Mouse (Mus musculus) hindbrain, embryonic 13.5 days (tissue): ENCODE results near the gene Mthfsd. TPM values are rescaled to one million over a fixed set of nuclear protein-coding genes. Genes with fewer than 3 reads are reported as not detected.

ENCODE experiments used
- ATAC-seq: fragments of 200-750 bp; cut with Nextera tagmentation; 2 replicates; pipeline ENCODE4 v1.8.0; 2017; ENCODE audit warnings: moderate TSS enrichment; ENCODE audit not compliant: low FRiP score
- H3K27ac ChIP-seq: fragments of 300-500 bp; sonication (generic); 2 replicates; pipeline ENCODE4 v1.5.1; 2015; ENCODE audit warnings: inconsistent platforms, mild to moderate bottlenecking, moderate library complexity
- H3K27me3 ChIP-seq: fragments of 300-500 bp; sonication (generic); 2 replicates; pipeline ENCODE4 v1.6.1; 2015; ENCODE audit warnings: mild to moderate bottlenecking, inconsistent platforms
- H3K36me3 ChIP-seq: fragments of 300-500 bp; sonication (generic); 2 replicates; pipeline ENCODE4 v1.6.1; 2015; ENCODE audit warnings: mild to moderate bottlenecking, inconsistent platforms
- H3K4me1 ChIP-seq: fragments of 300-500 bp; sonication (generic); replicated peaks from 2 replicates; pipeline ENCODE4 v1.6.1; 2015; ENCODE audit warnings: inconsistent platforms
- H3K4me2 ChIP-seq: fragments of 300-500 bp; sonication (generic); 2 replicates; pipeline ENCODE4 v1.6.1; 2015; ENCODE audit warnings: inconsistent platforms, mild to moderate bottlenecking, moderate library complexity
- H3K4me3 ChIP-seq: fragments of 300-500 bp; sonication (generic); 2 replicates; pipeline ENCODE4 v1.5.1; 2015; ENCODE audit warnings: mild to moderate bottlenecking, inconsistent platforms
- H3K9ac ChIP-seq: fragments of 300-500 bp; sonication (generic); 2 replicates; pipeline ENCODE4 v1.6.1; 2015; ENCODE audit warnings: mild to moderate bottlenecking, inconsistent platforms
- H3K9me3 ChIP-seq: fragments of 300-500 bp; sonication (generic); 2 replicates; pipeline ENCODE4 v1.6.1; 2016; ENCODE audit warnings: inconsistent platforms
- WGBS: fragments of 180-500 bp; shearing (Covaris S2); methylation state at CpG from one replicate; pipeline ENCODE4 v1.1.7; 2015; 5-methylcytosine and 5-hydroxymethylcytosine counted together
- polyA plus RNA-seq: library from polyadenylated mRNA; unstranded; fragments of >200 nt; fragmentation: Nextera tagmentation; extraction: Ambion mirVana; gene quantifications from 2 replicates; pipeline ENCODE4 v1.2.1, GENCODE M21; 2015

The Mthfsd gene
- polyA plus RNA-seq, 1 experiment from 2014 or later = 53.8 TPM

DNA sequence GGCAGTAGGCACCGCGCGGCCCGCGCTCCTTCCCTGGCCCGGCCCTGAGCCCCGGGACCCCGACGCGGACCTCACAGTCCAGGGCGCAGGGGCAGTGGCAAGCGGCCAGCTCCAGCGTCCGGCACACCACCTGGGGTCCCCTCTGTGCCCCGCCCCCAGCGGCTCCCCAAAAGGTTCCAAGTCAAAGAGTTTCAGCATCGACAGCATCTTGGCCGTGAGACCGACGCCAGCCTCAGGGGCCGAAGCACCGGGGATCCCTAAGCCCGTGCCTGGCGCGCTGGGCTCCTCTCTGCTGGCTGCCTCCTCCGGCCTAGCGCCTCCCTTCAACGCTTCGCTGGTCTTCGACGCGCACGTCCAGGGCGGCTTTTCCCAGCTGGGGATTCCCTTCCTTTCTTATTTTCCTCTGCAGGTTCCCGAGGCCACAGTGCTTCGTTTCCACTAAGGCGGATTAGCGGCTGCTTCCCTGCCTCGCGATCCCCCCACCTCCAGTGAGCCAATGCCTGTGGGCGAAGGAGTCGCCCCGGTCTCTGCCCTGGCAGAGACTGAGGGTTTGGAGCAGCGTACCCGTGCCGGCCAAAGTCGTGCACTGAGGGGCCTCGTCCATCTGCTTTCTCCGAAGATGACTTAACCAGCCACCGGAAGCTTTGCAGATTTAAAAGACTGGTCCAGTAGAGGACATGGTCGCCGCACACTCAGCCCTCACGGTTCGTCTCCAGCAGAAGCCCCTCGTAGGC is 20.5 kb upstream of the Mthfsd start:
- Histone ChIP-seq H3K27me3 (peaks cover 99% of the 10 kb centered on the region), H3K9me3 (peaks cover 3% of the 10 kb centered on the region; the same call in 1 of the 2 replicates), H3K9ac (no peak overlapping the region), H3K36me3 (no peaks in the 10 kb centered on the region), H3K27ac (no peak overlapping the region), H3K4me2 (peak overlapping the region; percentile 3; the same call in 1 of the 2 replicates), H3K4me1 (peaks cover 30% of the 10 kb centered on the region), H3K4me3 (peak overlapping the region; percentile 5)
- 2% methylated on average over 55 of the region's 55 CpGs for WGBS
- no peak for ATAC-seq

DNA sequence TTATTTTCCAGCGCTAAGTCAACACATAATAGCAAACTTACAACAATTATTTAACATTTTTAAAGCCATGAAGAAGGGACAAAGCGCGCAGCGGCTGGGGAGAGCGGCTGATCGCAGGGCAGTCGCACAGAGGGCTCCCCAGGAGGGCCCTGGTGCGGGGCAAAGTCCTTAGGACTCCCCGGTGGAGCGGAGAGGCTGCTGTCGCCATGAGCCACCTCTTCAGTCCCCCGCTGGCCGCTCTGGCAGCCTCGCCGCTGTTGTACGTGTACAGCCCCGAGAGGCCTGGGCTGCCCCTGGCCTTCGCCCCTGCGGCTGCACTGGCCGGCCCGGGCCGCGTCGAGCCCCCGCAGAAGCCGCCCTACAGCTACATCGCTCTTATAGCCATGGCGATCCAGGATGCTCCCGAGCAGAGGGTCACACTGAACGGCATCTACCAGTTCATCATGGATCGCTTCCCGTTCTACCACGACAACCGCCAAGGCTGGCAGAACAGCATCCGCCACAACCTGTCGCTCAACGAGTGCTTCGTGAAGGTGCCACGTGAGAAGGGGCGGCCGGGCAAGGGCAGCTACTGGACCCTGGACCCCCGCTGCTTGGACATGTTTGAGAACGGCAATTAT is 19.7 kb upstream of the Mthfsd start, which contains the start of gene Foxl1:
Gene Foxl1, plus strand, starts transcription at position 185 of the 620 bp plus-strand sequence.
- ATAC-seq = no peak
- H3K9me3 ChIP-seq = peaks cover 3% of the 10 kb centered on the region; the same call in 1 of the 2 replicates
- no peak within 1 kb of the TSS for H3K9ac ChIP-seq
- H3K27me3 ChIP-seq = peaks cover 100% of the 10 kb centered on the region
- H3K4me3 ChIP-seq = peak within 1 kb of the TSS; percentile 5
- peaks cover 30% of the 10 kb centered on the region for H3K4me1 ChIP-seq
- 1% methylated on average over 43 of the region's 43 CpGs for WGBS
- no peaks in the 10 kb centered on the region for H3K36me3 ChIP-seq
- no peak within 1 kb of the TSS for H3K27ac ChIP-seq
- peak within 1 kb of the TSS; percentile 3; the same call in 1 of the 2 replicates for H3K4me2 ChIP-seq

DNA sequence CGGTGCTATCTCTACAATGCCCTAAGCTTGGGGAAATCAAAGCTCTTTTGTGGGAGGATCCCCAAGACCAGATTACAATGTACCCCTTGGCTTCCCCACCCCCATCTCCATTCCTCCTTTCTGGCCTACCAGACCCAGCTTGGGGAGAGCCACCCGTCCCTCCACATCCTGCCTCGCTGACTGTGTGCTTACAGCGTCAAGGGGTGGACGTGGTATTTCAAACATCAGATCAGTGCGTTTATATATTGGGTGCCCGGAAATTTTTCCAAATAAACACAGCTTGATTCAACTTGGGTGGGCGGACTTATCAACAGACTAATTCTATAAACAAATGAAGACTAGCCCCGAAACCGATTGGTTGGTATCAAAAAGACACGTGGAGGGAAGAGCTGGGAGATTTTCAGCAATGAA is 19.1 kb upstream of the Mthfsd start:
- H3K4me2 ChIP-seq = no peak overlapping the region
- WGBS = 2% methylated on average over 11 of the region's 11 CpGs
- no peak overlapping the region for H3K27ac ChIP-seq
- no peak for ATAC-seq
- H3K4me1 ChIP-seq = peaks cover 30% of the 10 kb centered on the region
- H3K9ac ChIP-seq = no peak overlapping the region
- H3K27me3 ChIP-seq = peaks cover 100% of the 10 kb centered on the region
- H3K36me3 ChIP-seq = no peaks in the 10 kb centered on the region
- H3K9me3 ChIP-seq = peaks cover 3% of the 10 kb centered on the region; the same call in 1 of the 2 replicates
- no peak overlapping the region for H3K4me3 ChIP-seq

DNA sequence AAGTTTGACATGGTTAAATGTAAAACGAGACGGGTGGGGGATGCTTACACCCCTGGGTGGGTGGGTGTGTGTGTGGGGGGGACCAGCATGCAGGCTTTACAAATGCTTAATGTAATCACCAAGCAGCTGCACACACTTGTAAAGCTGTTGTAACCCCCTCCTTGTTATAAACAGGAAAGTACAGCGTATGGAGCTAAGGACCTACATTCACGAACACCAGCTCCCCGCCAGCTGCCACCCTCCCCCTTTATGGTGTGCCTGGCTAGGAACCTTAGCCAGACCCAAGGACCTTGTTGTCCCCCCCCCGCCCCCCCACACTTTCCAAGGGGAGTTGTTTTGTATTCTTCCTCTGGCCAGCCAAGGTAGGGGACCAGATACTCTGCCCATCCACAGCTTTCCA is 18.5 kb upstream of the Mthfsd start:
- Histone ChIP-seq H3K4me3 (no peak overlapping the region), H3K27ac (no peak overlapping the region), H3K36me3 (no peaks in the 10 kb centered on the region), H3K9ac (no peak overlapping the region), H3K4me1 (peaks cover 30% of the 10 kb centered on the region), H3K4me2 (no peak overlapping the region), H3K27me3 (peaks cover 100% of the 10 kb centered on the region), H3K9me3 (peaks cover 3% of the 10 kb centered on the region; the same call in 1 of the 2 replicates)
- no peak for ATAC-seq
- 3% methylated on average over 6 of the region's 6 CpGs for WGBS

DNA sequence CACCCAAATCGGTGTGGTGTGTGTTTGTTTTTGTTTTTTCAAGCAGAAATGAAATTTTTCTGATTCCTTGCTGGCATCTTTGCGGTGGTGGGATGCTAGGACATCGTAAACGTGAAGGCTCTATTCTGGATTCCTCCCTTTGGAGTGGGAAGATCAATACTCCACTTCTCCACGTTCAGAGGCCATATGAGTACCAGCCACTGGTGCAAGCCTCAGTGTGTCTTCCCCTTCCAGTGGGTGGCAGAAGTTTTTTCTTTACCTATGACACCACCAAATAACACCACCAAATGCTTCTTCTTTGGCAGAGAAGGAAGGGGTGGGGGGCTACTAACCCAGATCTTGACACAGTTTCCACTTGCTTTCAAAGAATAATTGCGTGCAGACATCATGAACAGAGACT is 18.0 kb upstream of the Mthfsd start:
- Histone ChIP-seq H3K27me3 (peaks cover 100% of the 10 kb centered on the region), H3K36me3 (no peaks in the 10 kb centered on the region), H3K4me1 (peaks cover 30% of the 10 kb centered on the region), H3K27ac (no peak overlapping the region), H3K4me3 (no peak overlapping the region; the same call in 1 of the 2 replicates), H3K9ac (no peak overlapping the region), H3K4me2 (no peak overlapping the region), H3K9me3 (peaks cover 3% of the 10 kb centered on the region; the same call in 1 of the 2 replicates)
- 3% methylated on average over 6 of the region's 6 CpGs for WGBS
- no peak for ATAC-seq

DNA sequence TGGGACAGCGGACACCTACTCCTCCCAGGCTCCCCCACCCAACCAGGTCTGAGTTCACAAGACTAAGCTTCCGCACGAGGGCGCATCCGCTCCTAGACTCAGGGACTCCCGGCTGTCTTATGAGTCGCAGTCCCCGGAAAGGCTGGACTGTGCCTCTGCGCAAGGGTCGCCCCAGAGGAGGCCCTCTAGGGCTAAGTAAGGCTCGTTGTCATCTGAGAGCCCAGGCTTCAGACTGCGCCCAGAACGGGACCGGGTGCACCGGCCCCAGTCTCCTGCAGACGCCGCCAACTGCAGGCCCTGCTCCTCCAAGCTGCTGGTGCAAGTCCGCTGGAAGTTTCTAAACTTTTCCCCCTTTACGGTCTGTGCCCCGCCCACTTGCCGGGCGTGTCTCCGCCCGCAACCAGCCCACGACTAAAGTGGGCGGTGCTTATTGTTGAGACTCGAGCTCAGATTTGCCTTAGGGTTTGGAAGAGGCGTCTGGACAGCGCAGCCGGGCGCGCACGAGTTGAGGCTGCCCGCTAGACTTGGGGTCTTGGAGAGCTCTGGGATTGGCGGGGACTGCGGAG is 17.2 kb upstream of the Mthfsd start:
- no peak overlapping the region for H3K27ac ChIP-seq
- H3K4me2 ChIP-seq = peak overlapping the region; percentile 40
- peak; percentile 65 for ATAC-seq
- H3K4me1 ChIP-seq = peaks cover 30% of the 10 kb centered on the region
- peak overlapping the region; percentile 15 for H3K4me3 ChIP-seq
- WGBS = under 1% methylated on average over 36 of the region's 36 CpGs
- no peak overlapping the region for H3K9ac ChIP-seq
- peaks cover 3% of the 10 kb centered on the region; the same call in 1 of the 2 replicates for H3K9me3 ChIP-seq
- H3K36me3 ChIP-seq = no peaks in the 10 kb centered on the region
- peaks cover 100% of the 10 kb centered on the region for H3K27me3 ChIP-seq

DNA sequence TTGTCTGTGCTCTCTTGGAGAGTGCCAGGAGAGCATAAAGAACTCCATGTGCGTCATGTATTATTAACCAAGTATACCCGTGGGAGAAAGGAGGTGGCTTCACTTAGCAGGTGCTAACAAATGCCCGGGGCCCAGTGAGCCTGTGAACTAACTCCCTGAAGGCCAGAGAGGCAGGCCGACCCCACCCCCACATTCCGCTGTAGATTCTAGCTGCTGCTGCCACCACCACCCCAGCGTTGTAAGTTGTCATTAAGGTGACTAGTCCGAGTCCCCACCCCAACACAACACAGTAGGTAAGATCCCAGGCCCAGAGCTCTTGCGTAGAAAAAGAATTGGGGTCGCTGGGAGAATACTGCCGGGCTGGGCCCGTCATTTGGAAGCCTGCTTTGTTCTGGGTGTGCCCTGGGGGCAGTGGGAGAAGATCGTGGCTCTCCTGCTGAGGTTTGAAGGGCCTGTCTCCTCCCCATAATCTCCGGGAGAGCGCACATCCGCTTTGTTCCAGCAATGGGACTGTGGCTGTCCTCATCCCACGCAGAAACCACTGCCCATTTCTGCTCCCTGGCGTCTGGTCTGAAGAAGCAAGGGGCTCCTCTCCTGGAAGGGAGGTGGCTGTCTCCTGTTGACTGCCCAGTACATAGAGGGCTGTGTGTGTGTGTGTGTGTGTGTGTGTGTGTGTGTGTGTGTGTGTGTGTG is 16.5 kb upstream of the Mthfsd start:
- WGBS = 2% methylated on average over 17 of the region's 17 CpGs
- peak; percentile 34; the same call in 1 of the 2 replicates for ATAC-seq

DNA sequence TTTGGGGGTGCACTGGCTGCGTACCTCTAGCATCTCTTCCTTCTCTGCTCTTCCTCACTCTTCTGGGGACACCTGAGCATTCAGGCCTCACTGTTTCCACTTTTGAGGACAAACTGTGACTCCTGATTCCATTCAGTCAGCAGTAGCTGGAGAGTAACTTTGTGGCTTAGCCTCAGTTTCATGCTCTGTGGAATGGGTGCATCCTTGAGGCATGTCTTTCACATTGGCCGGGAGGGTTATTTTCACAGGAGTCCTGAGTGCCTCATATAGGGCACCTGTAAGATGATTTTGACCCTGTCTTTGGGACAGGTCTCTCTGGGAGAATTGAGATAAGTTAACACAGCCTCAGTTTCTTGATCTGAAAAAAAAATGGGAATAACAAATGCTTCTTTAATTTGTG is 14.9 kb upstream of the Mthfsd start:
- Histone ChIP-seq H3K4me2 (no peak overlapping the region), H3K4me3 (no peak overlapping the region), H3K9ac (no peak overlapping the region), H3K27me3 (peaks cover 100% of the 10 kb centered on the region), H3K27ac (no peak overlapping the region), H3K4me1 (peaks cover 18% of the 10 kb centered on the region), H3K36me3 (no peaks in the 10 kb centered on the region), H3K9me3 (peaks cover 3% of the 10 kb centered on the region; the same call in 1 of the 2 replicates)
- WGBS = 24% methylated on average over 2 of the region's 2 CpGs
- no peak for ATAC-seq

More for the DNA sequence above, 16.5 kb upstream of the Mthfsd start:
- peaks cover 100% of the 10 kb centered on the region for H3K27me3 ChIP-seq
- H3K9me3 ChIP-seq = peaks cover 3% of the 10 kb centered on the region; the same call in 1 of the 2 replicates
- no peak overlapping the region for H3K27ac ChIP-seq
- H3K4me3 ChIP-seq = no peak overlapping the region
- peaks cover 30% of the 10 kb centered on the region for H3K4me1 ChIP-seq
- H3K4me2 ChIP-seq = peak overlapping the region; percentile 40; the same call in 1 of the 2 replicates
- H3K36me3 ChIP-seq = no peaks in the 10 kb centered on the region
- H3K9ac ChIP-seq = no peak overlapping the region

DNA sequence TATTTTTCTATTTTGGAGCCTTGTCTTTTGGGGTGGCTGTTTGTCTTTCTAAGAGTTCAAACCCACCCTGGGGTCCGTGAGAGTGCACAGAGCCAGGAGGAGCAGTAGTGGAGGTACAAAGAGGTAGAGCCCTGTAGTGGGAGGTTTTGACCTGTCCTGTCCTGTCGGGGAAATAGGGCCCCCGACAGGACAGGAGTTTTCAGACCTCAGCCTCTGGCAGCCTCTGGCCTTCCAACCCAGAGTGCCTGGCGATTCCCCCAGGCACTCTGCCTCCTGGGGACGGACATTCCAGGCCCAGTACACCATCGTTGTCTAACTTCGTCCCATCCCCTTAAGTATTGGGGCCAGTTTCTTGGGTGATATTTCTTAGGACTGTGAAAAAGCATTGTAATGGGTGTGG is 14.2 kb upstream of the Mthfsd start:
- no peak overlapping the region for H3K9ac ChIP-seq
- H3K4me3 ChIP-seq = no peak overlapping the region
- H3K4me2 ChIP-seq = no peak overlapping the region
- no peak overlapping the region for H3K27ac ChIP-seq
- ATAC-seq = no peak
- no peaks in the 10 kb centered on the region for H3K36me3 ChIP-seq
- 4% methylated on average over 7 of the region's 7 CpGs for WGBS
- H3K27me3 ChIP-seq = peaks cover 100% of the 10 kb centered on the region
- peaks cover 3% of the 10 kb centered on the region; the same call in 1 of the 2 replicates for H3K9me3 ChIP-seq
- H3K4me1 ChIP-seq = peaks cover 18% of the 10 kb centered on the region

DNA sequence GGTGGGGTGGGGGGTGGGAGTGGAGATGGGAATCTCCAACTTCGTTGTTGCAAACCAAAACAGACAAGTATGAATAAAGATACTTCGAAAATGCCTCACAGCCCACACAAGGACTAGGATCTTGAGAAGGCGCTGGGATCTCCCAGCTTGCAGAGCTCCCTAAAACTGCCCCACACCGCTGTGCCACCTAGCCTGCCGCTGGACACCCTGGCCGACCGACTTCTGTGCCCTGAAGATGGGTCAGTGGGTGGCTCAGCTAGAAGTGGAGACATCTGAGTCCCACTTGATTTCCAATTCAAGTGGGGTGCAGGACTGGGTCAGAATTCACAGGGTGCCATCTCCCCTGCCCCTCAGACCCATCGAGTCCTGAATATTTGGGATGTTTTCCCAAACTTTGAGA is 13.5 kb upstream of the Mthfsd start:
- ATAC-seq = no peak
- no peak overlapping the region for H3K4me3 ChIP-seq
- H3K4me2 ChIP-seq = no peak overlapping the region

DNA sequence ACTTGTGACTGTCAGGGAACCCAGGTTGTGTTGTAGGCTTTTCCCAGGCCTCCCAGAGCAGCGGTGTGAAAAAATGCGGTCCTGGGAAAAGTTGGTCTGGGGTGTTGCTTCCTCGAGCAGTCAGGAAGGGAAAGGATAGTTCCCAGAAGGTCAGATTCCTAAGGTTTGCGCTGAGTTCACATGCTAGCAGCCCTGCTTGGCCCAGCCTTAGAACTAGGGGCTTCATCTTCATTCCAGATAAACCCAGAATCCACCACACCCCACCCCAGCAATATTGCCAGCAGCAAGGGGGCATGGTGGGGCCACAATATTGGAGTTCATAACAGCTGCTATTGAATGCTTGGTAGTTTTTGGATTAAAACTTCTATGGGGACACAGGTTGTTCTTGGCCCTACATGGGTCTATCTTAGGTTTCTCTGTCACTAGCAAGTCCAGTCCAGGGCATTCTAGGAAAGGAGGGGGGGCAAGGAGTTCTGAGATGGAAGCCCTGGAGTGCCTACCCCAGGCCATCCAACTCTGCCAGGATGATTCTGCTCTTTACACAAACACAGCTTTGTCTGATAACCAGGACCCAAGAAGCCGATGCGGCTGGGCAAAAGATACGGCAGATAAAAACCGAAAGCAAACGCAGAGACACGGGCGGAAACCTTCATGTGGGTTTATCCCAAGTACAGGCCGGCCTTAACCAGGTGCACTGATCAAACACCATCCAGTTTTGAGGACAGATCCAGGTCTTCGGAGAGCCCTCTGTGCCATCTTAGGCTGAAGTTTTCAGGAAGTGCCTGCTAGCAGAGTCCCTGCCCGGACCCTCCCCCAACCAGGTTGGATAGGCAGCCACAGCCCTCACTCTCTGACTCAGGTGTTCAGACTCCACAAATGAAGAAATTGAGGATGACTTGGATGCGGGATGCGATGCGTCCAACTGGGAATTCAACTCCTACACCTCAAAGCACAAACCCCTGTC is 12.5 kb upstream of the Mthfsd start:
- no peak overlapping the region for H3K9ac ChIP-seq
- peaks cover 27% of the 10 kb centered on the region for H3K4me1 ChIP-seq
- H3K9me3 ChIP-seq = peaks cover 10% of the 10 kb centered on the region; the same call in 1 of the 2 replicates
- no peak overlapping the region for H3K27ac ChIP-seq
- peaks cover 100% of the 10 kb centered on the region for H3K27me3 ChIP-seq
- no peaks in the 10 kb centered on the region for H3K36me3 ChIP-seq
- ATAC-seq = no peak
- H3K4me3 ChIP-seq = peak overlapping the region; percentile 11; the same call in 1 of the 2 replicates
- H3K4me2 ChIP-seq = peak overlapping the region; percentile 6; the same call in 1 of the 2 replicates
- 5% methylated on average over 17 of the region's 17 CpGs for WGBS

More for the DNA sequence above, 13.5 kb upstream of the Mthfsd start:
- H3K27me3 ChIP-seq = peaks cover 100% of the 10 kb centered on the region
- no peak overlapping the region for H3K27ac ChIP-seq
- peaks cover 7% of the 10 kb centered on the region; the same call in 1 of the 2 replicates for H3K9me3 ChIP-seq
- H3K9ac ChIP-seq = no peak overlapping the region
- H3K36me3 ChIP-seq = no peaks in the 10 kb centered on the region
- peaks cover 23% of the 10 kb centered on the region for H3K4me1 ChIP-seq
- 12% methylated on average over 8 of the region's 8 CpGs for WGBS
